Mouse (Mus musculus) embryonic fibroblast, embryonic 13.5 days (primary cell): ENCODE results near the gene Frmd4b. TPM values are rescaled to one million over a fixed set of nuclear protein-coding genes. Genes with fewer than 3 reads are reported as not detected.

ENCODE experiments used
- H3K27ac ChIP-seq: 2 replicates; pipeline ENCODE4 v1.5.1; 2012; ENCODE audit warnings: low read length, control low read depth, inconsistent platforms; ENCODE audit not compliant: insufficient read depth
- H3K4me1 ChIP-seq: 2 replicates; pipeline ENCODE4 v1.6.1; 2011; ENCODE audit warnings: low read length; ENCODE audit not compliant: control insufficient read depth, insufficient read depth
- H3K4me3 ChIP-seq: 2 replicates; pipeline ENCODE4 v1.5.1; 2011; ENCODE audit warnings: mild to moderate bottlenecking, control low read depth, low read length; ENCODE audit not compliant: insufficient read depth
- CTCF ChIP-seq: IDR thresholded peaks from 2 replicates; pipeline ENCODE4 v1.5.1; 2011; ENCODE audit warnings: mild to moderate bottlenecking, control low read depth, low read length, moderate library complexity, borderline replicate concordance; ENCODE audit not compliant: insufficient read depth
- POLR2A ChIP-seq: IDR thresholded peaks from 2 replicates; pipeline ENCODE4 v1.6.1; 2011; ENCODE audit warnings: low read depth, mild to moderate bottlenecking, control low read depth, low read length, moderate library complexity
- polyA plus RNA-seq: library from polyadenylated mRNA; stranded (reverse); fragments of >200 nt; gene quantifications from 2 replicates; pipeline ENCODE4 v1.2.4, GENCODE M21; 2011; ENCODE audit warnings: low read depth; ENCODE audit not compliant: missing spikeins, insufficient read length

Frmd4b gene
- polyA plus RNA-seq, 1 experiment = 0.88 TPM

- TF ChIP-seq POLR2A (no peak), CTCF (no peak)
- Histone ChIP-seq H3K4me3 (no peak overlapping the region), H3K27ac (no peak overlapping the region), H3K4me1 (no peaks in the 10 kb centered on the region)
These were observed 299.4 kb downstream of the Frmd4b start for GRCm38 (mm10) chr6:97317956-97318355.

- Histone ChIP-seq H3K27ac (no peak overlapping the region), H3K4me3 (no peak overlapping the region), H3K4me1 (no peaks in the 10 kb centered on the region; the same call in 1 of the 2 replicates)
- no peak for TF ChIP-seq POLR2A
- TF ChIP-seq CTCF = no peak
These were observed 300.6 kb downstream of the Frmd4b start for GRCm38 (mm10) chr6:97316716-97317115.

GRCm38 (mm10) chr6:97315311-97315710, 302.0 kb downstream of the Frmd4b start:
- Histone ChIP-seq H3K4me1 (no peaks in the 10 kb centered on the region; the same call in 1 of the 2 replicates), H3K4me3 (no peak overlapping the region), H3K27ac (no peak overlapping the region)
- no peak for TF ChIP-seq POLR2A
- TF ChIP-seq CTCF = no peak

- H3K4me3 ChIP-seq = no peak overlapping the region
- H3K4me1 ChIP-seq = no peaks in the 10 kb centered on the region; the same call in 1 of the 2 replicates
- no peak overlapping the region for H3K27ac ChIP-seq
- TF ChIP-seq CTCF = no peak
- TF ChIP-seq POLR2A = no peak
These were observed 304.8 kb downstream of the Frmd4b start for GRCm38 (mm10) chr6:97312545-97312939.

- TF ChIP-seq CTCF = no peak
- no peak for TF ChIP-seq POLR2A
- peak overlapping the region; percentile 20 for H3K4me3 ChIP-seq
- no peak overlapping the region for H3K27ac ChIP-seq
These were observed 305.5 kb downstream of the Frmd4b start for GRCm38 (mm10) chr6:97311599-97312544.

GRCm38 (mm10) chr6:97310901-97311331, 306.4 kb downstream of the Frmd4b start:
- no peak for TF ChIP-seq POLR2A
- no peak for TF ChIP-seq CTCF
- no peak overlapping the region for H3K4me3 ChIP-seq
- no peaks in the 10 kb centered on the region; the same call in 1 of the 2 replicates for H3K4me1 ChIP-seq
- H3K27ac ChIP-seq = no peak overlapping the region

More at GRCm38 (mm10) chr6:97311599-97312544, 305.5 kb downstream of the Frmd4b start:
- no peaks in the 10 kb centered on the region; the same call in 1 of the 2 replicates for H3K4me1 ChIP-seq

GRCm38 (mm10) chr6:97309161-97309560, 308.2 kb downstream of the Frmd4b start:
- no peak for TF ChIP-seq POLR2A
- TF ChIP-seq CTCF = no peak
- Histone ChIP-seq H3K27ac (no peak overlapping the region), H3K4me1 (peaks cover 4% of the 10 kb centered on the region; the same call in 1 of the 2 replicates), H3K4me3 (no peak overlapping the region)

- Histone ChIP-seq H3K27ac (no peak overlapping the region), H3K4me3 (no peak overlapping the region), H3K4me1 (peaks cover 4% of the 10 kb centered on the region; the same call in 1 of the 2 replicates)
- TF ChIP-seq POLR2A (no peak), CTCF (no peak)
These were observed 308.8 kb downstream of the Frmd4b start for GRCm38 (mm10) chr6:97308562-97308961.

GRCm38 (mm10) chr6:97307231-97307630, 310.1 kb downstream of the Frmd4b start:
- no peak overlapping the region for H3K27ac ChIP-seq
- peaks cover 4% of the 10 kb centered on the region; the same call in 1 of the 2 replicates for H3K4me1 ChIP-seq
- no peak for TF ChIP-seq CTCF
- TF ChIP-seq POLR2A = no peak
- no peak overlapping the region for H3K4me3 ChIP-seq

GRCm38 (mm10) chr6:97306351-97306750, 311.0 kb downstream of the Frmd4b start:
- Histone ChIP-seq H3K4me1 (peaks cover 4% of the 10 kb centered on the region; the same call in 1 of the 2 replicates), H3K4me3 (no peak overlapping the region), H3K27ac (no peak overlapping the region)
- TF ChIP-seq POLR2A (no peak), CTCF (no peak)
